In genomic region chr17:14226778-14227177, GRCm38 (mm10) we compare ENCODE assay signal across 24 mouse cellular contexts. TPM values are rescaled to one million over a fixed set of nuclear protein-coding genes. Genes with fewer than 3 reads are reported as not detected.
DNase-seq lines count a peak whose midpoint lies in the region; ATAC-seq and TF ChIP-seq lines count a peak whose summit lies in the region.
"Had no signal": no experiment of that assay in that cellular context is flagged by ENCODE, and none has a peak within 500 bp of the region (broad histone marks: within the 10 kb centered on the region; RNA-seq: fewer than 3 reads in every experiment).

No protein-coding gene starts in this region.

- no peaks in the 10 kb centered on the region for H3K9me3 ChIP-seq in embryonic facial prominence, embryonic 11.5 days (replicated peaks; ENCODE audit: control insufficient read depth, low read length)
- no peaks in the 10 kb centered on the region for H3K9me3 ChIP-seq in embryonic facial prominence, embryonic 10.5 days
- no peaks in the 10 kb centered on the region for H3K9me3 ChIP-seq in kidney, postnatal 0 days (replicated peaks; ENCODE audit: low read length)
- H3K9me3 ChIP-seq in embryonic facial prominence, embryonic 14.5 days (ENCODE audit: control insufficient read depth, low read length), result no peaks in the 10 kb centered on the region
- H3K9me3 ChIP-seq in hindbrain, embryonic 12.5 days (replicated peaks), result no peaks in the 10 kb centered on the region
- H3K9me3 ChIP-seq: forebrain, embryonic 10.5 days; heart, embryonic 12.5 days; heart, embryonic 15.5 days; hindbrain, embryonic 15.5 days had no signal

- ATAC-seq in embryonic facial prominence, embryonic 11.5 days (replicated peaks; ENCODE audit: insufficient number of reproducible peaks, low FRiP score, low TSS enrichment, low read depth), result no peak; the same call in 1 of the 2 replicates
- no peak for ATAC-seq in kidney, postnatal 0 days (replicated peaks; ENCODE audit: low FRiP score, low read depth)
- no peak; the same call in 1 of the 2 replicates for ATAC-seq in embryonic facial prominence, embryonic 14.5 days (ENCODE audit: low read depth)
- no peak for ATAC-seq in hindbrain, embryonic 12.5 days (ENCODE audit: low FRiP score)
- ATAC-seq: forebrain, embryonic 14.5 days; Patski had no signal

- H3K4me3 ChIP-seq in embryonic facial prominence, embryonic 11.5 days (ENCODE audit: low read depth, low read length), result no peak overlapping the region
- no peak overlapping the region for H3K4me3 ChIP-seq in embryonic facial prominence, embryonic 10.5 days
- no peak overlapping the region for H3K4me3 ChIP-seq in kidney, postnatal 0 days (replicated peaks; ENCODE audit: low read depth, low read length)
- H3K4me3 ChIP-seq in embryonic facial prominence, embryonic 14.5 days (ENCODE audit: low read depth, low read length), result no peak overlapping the region
- no peak overlapping the region for H3K4me3 ChIP-seq in hindbrain, embryonic 12.5 days
- H3K4me3 ChIP-seq: forebrain, embryonic 10.5 days; heart, embryonic 12.5 days; heart, embryonic 15.5 days; hindbrain, embryonic 15.5 days had no signal

- no peak overlapping the region for H3K9ac ChIP-seq in embryonic facial prominence, embryonic 11.5 days (replicated peaks; ENCODE audit: low read length)
- H3K9ac ChIP-seq in kidney, postnatal 0 days (ENCODE audit: low read depth, low read length), result no peak overlapping the region
- H3K9ac ChIP-seq in embryonic facial prominence, embryonic 14.5 days (ENCODE audit: low read depth, low read length), result no peak overlapping the region
- no peak overlapping the region for H3K9ac ChIP-seq in hindbrain, embryonic 12.5 days
- H3K9ac ChIP-seq: heart, embryonic 12.5 days; heart, embryonic 15.5 days; hindbrain, embryonic 15.5 days had no signal

- TF ChIP-seq CTCF in kidney, postnatal 0 days (IDR thresholded peaks at IDR 0.05; ENCODE audit: low read depth), result no peak

- 17% methylated on average over 4 of the region's 4 CpGs for WGBS in embryonic facial prominence, embryonic 11.5 days
- 36% methylated on average over 4 of the region's 4 CpGs for WGBS in embryonic facial prominence, embryonic 10.5 days
- WGBS in kidney, postnatal 0 days, result 46% methylated on average over 4 of the region's 4 CpGs
- 21% methylated on average over 4 of the region's 4 CpGs for WGBS in embryonic facial prominence, embryonic 14.5 days
- 27% methylated on average over 4 of the region's 4 CpGs for WGBS in hindbrain, embryonic 12.5 days

- DNase-seq in embryonic facial prominence, embryonic 11.5 days (ENCODE audit: low spot score), result peak; percentile 52
- no peak for DNase-seq in embryonic facial prominence, embryonic 10.5 days (ENCODE audit: low spot score)
- peak; percentile 36 for DNase-seq in kidney, postnatal 0 days (ENCODE audit: low spot score)
- no peak for DNase-seq in kidney, adult 8-10 months
- peak; percentile 85 for DNase-seq in NIH3T3 (ENCODE audit: low read depth)
- DNase-seq in embryonic facial prominence, embryonic 14.5 days (ENCODE audit: low spot score), result peak; percentile 71
- DNase-seq in right cerebral cortex, postnatal 10 days (ENCODE audit: low spot score in 2 of 2), result no peak
- DNase-seq: adrenal gland, adult 2 months; adrenal gland, postnatal 14 days; cerebellum, adult 11 months; cerebellum, adult 2 months; cerebellum, adult 9-11 months; cerebellum, postnatal 25 days; gastrocnemius, postnatal 25 days; heart, adult 18-20 months; heart, postnatal 10 days; heart, postnatal 4 days had no signal

- H3K27me3 ChIP-seq in embryonic facial prominence, embryonic 11.5 days (ENCODE audit: control insufficient read depth, insufficient read depth, low read length), result no peaks in the 10 kb centered on the region
- H3K27me3 ChIP-seq in embryonic facial prominence, embryonic 10.5 days (replicated peaks; ENCODE audit: low read depth, poor library complexity, severe bottlenecking), result peaks cover 21% of the 10 kb centered on the region; the same call in 1 of the 2 replicates
- no peaks in the 10 kb centered on the region for H3K27me3 ChIP-seq in kidney, postnatal 0 days (ENCODE audit: insufficient read depth, low read length)
- no peaks in the 10 kb centered on the region for H3K27me3 ChIP-seq in embryonic facial prominence, embryonic 14.5 days (replicated peaks; ENCODE audit: control insufficient read depth, insufficient read depth, low read length)
- no peaks in the 10 kb centered on the region for H3K27me3 ChIP-seq in hindbrain, embryonic 12.5 days
- H3K27me3 ChIP-seq: hindbrain, embryonic 15.5 days had no signal

- no peak overlapping the region for H3K4me2 ChIP-seq in embryonic facial prominence, embryonic 11.5 days (ENCODE audit: low read depth, low read length)
- H3K4me2 ChIP-seq in kidney, postnatal 0 days (ENCODE audit: low read length), result no peak overlapping the region
- H3K4me2 ChIP-seq in embryonic facial prominence, embryonic 14.5 days (ENCODE audit: low read depth, low read length), result peak overlapping the region; percentile 15; the same call in 1 of the 2 replicates
- H3K4me2 ChIP-seq in hindbrain, embryonic 12.5 days (replicated peaks), result no peak overlapping the region
- H3K4me2 ChIP-seq: heart, embryonic 12.5 days; heart, embryonic 15.5 days; hindbrain, embryonic 15.5 days had no signal

- no peak overlapping the region for H3K27ac ChIP-seq in embryonic facial prominence, embryonic 11.5 days (replicated peaks; ENCODE audit: low read depth, low read length)
- no peak overlapping the region for H3K27ac ChIP-seq in embryonic facial prominence, embryonic 10.5 days (replicated peaks)
- H3K27ac ChIP-seq in kidney, postnatal 0 days, result no peak overlapping the region
- no peak overlapping the region for H3K27ac ChIP-seq in embryonic facial prominence, embryonic 14.5 days (replicated peaks; ENCODE audit: low read depth, low read length)
- no peak overlapping the region for H3K27ac ChIP-seq in hindbrain, embryonic 12.5 days
- H3K27ac ChIP-seq: forebrain, embryonic 10.5 days; heart, embryonic 15.5 days; hindbrain, embryonic 15.5 days had no signal

- H3K4me1 ChIP-seq in embryonic facial prominence, embryonic 11.5 days (ENCODE audit: control insufficient read depth, insufficient read depth, low read length), result no peaks in the 10 kb centered on the region; the same call in 1 of the 2 replicates
- peaks cover 38% of the 10 kb centered on the region for H3K4me1 ChIP-seq in embryonic facial prominence, embryonic 10.5 days
- no peaks in the 10 kb centered on the region for H3K4me1 ChIP-seq in kidney, postnatal 0 days (replicated peaks; ENCODE audit: insufficient read depth, low read length)
- peaks cover 12% of the 10 kb centered on the region for H3K4me1 ChIP-seq in embryonic facial prominence, embryonic 14.5 days (ENCODE audit: control insufficient read depth, insufficient read depth, low read length)
- peaks cover 10% of the 10 kb centered on the region for H3K4me1 ChIP-seq in hindbrain, embryonic 12.5 days
- H3K4me1 ChIP-seq: heart, embryonic 12.5 days had no signal

- no peaks in the 10 kb centered on the region for H3K36me3 ChIP-seq in embryonic facial prominence, embryonic 11.5 days (replicated peaks; ENCODE audit: control insufficient read depth, insufficient read depth, low read depth, low read length)
- no peaks in the 10 kb centered on the region for H3K36me3 ChIP-seq in embryonic facial prominence, embryonic 10.5 days (replicated peaks)
- no peaks in the 10 kb centered on the region for H3K36me3 ChIP-seq in kidney, postnatal 0 days (ENCODE audit: insufficient read depth, low read length)
- H3K36me3 ChIP-seq in embryonic facial prominence, embryonic 14.5 days (ENCODE audit: control insufficient read depth, insufficient read depth, low read length), result no peaks in the 10 kb centered on the region
- no peaks in the 10 kb centered on the region for H3K36me3 ChIP-seq in hindbrain, embryonic 12.5 days
- H3K36me3 ChIP-seq: forebrain, embryonic 10.5 days; heart, embryonic 12.5 days; heart, embryonic 15.5 days; hindbrain, embryonic 15.5 days had no signal

RNA-seq across cellular contexts. Expression of gene Dact2, which starts 22.7 kb away (rescaled TPM):
- 1.1 TPM in 2 replicates for polyA plus RNA-seq in embryonic facial prominence, embryonic 11.5 days (2014; fragmentation: Nextera tagmentation; extraction: Ambion mirVana)
- polyA plus RNA-seq in embryonic facial prominence, embryonic 10.5 days (2016; fragmentation: Nextera tagmentation; extraction: Ambion mirVana), result 0.60 and 0.73 TPM in 2 replicates
- polyA plus RNA-seq in kidney, postnatal 0 days (2015; fragmentation: Nextera tagmentation; extraction: Ambion mirVana), result 14.8 and 16.0 TPM in 2 replicates
- polyA plus RNA-seq in embryonic facial prominence, embryonic 14.5 days (2014; fragmentation: Nextera tagmentation; extraction: Ambion mirVana), result 3.4 and 4.4 TPM in 2 replicates
- polyA plus RNA-seq in hindbrain, embryonic 12.5 days (2016; fragmentation: Nextera tagmentation; extraction: Ambion mirVana), result 1.0 and 1.3 TPM in 2 replicates

RNA-seq across cellular contexts. Expression of gene Smoc2, which starts 52.5 kb away (rescaled TPM):
- 40.8 and 45.0 TPM in 2 replicates for polyA plus RNA-seq in embryonic facial prominence, embryonic 11.5 days (2014; fragmentation: Nextera tagmentation; extraction: Ambion mirVana)
- polyA plus RNA-seq in embryonic facial prominence, embryonic 10.5 days (2016; fragmentation: Nextera tagmentation; extraction: Ambion mirVana), result 12.0 and 18.1 TPM in 2 replicates
- polyA plus RNA-seq in kidney, postnatal 0 days (2015; fragmentation: Nextera tagmentation; extraction: Ambion mirVana), result 57.5 and 66.1 TPM in 2 replicates
- 207 and 229 TPM in 2 replicates for polyA plus RNA-seq in embryonic facial prominence, embryonic 14.5 days (2014; fragmentation: Nextera tagmentation; extraction: Ambion mirVana)
- 59.2 and 70.5 TPM in 2 replicates for polyA plus RNA-seq in hindbrain, embryonic 12.5 days (2016; fragmentation: Nextera tagmentation; extraction: Ambion mirVana)

Comparison
In these comparisons a context has a peak if more than half of its experiments do, and no peak if none do; other contexts are left out.
1. DNase-seq: peak in embryonic facial prominence, embryonic 11.5 days (single experiment), kidney, postnatal 0 days (single experiment), NIH3T3 (single experiment) and embryonic facial prominence, embryonic 14.5 days (single experiment); none in embryonic facial prominence, embryonic 10.5 days (single experiment), kidney, adult 8-10 months (0 of 2) and right cerebral cortex, postnatal 10 days (0 of 2).